ENCODE assay signal across 13 mouse cellular contexts in genomic region chr1:162625229-162625628, GRCm38 (mm10). TPM values are rescaled to one million over a fixed set of nuclear protein-coding genes. Genes with fewer than 3 reads are reported as not detected.
A peak's percentile ranks its signal among the peaks of the same experiment; 100 is the strongest.
DNase-seq lines count a peak whose midpoint lies in the region; ATAC-seq and TF ChIP-seq lines count a peak whose summit lies in the region.
"Had no signal": no experiment of that assay in that cellular context is flagged by ENCODE, and none has a peak within 500 bp of the region (broad histone marks: within the 10 kb centered on the region; RNA-seq: fewer than 3 reads in every experiment).

No protein-coding gene starts in this region.

- DNase-seq in hindbrain, embryonic 14.5 days (ENCODE audit: low spot score), result no peak
- no peak for DNase-seq in hindbrain, embryonic 11.5 days (ENCODE audit: low spot score)
- peak; percentile 37 for DNase-seq in MN1 (ENCODE audit: low spot score)
- peak; percentile 34 for DNase-seq in lung, postnatal 25 days (ENCODE audit: low spot score)
- DNase-seq in thymus, adult 2 months, result peak; percentile 29
- DNase-seq in embryo, embryonic 10.5 days (ENCODE audit: low spot score), result no peak
- DNase-seq in layer of hippocampus, adult 8-10 months (ENCODE audit: low spot score in 2 of 2), result no peak
- no peak for DNase-seq in urinary bladder, postnatal 25 days (ENCODE audit: low spot score)
- DNase-seq: cerebellum, adult 18-20 months had no signal

- no peaks in the 10 kb centered on the region for H3K27me3 ChIP-seq in hindbrain, embryonic 14.5 days (ENCODE audit: control insufficient read depth, insufficient read depth, low read length)
- H3K27me3 ChIP-seq in hindbrain, embryonic 11.5 days (ENCODE audit: control insufficient read depth, insufficient read depth, low read length), result no peaks in the 10 kb centered on the region
- no peaks in the 10 kb centered on the region for H3K27me3 ChIP-seq in thymus, adult 2 months (ENCODE audit: control insufficient read depth, insufficient read depth, low read length)
- H3K27me3 ChIP-seq: forebrain, embryonic 15.5 days; neural tube, embryonic 12.5 days had no signal

- no peak for TF ChIP-seq CTCF in thymus, adult 2 months (IDR thresholded peaks at IDR 0.05; ENCODE audit: borderline replicate concordance, control insufficient read depth, extremely low read depth, insufficient read depth, low read length, poor library complexity)

- WGBS in hindbrain, embryonic 14.5 days, result 49% methylated on average over 7 of the region's 7 CpGs
- WGBS in hindbrain, embryonic 11.5 days, result 74% methylated on average over 7 of the region's 7 CpGs
- WGBS in thymus, adult 2 months, result 4% methylated on average over 7 of the region's 7 CpGs

- no peaks in the 10 kb centered on the region for H3K9me3 ChIP-seq in hindbrain, embryonic 14.5 days (ENCODE audit: control insufficient read depth, low read length)
- no peaks in the 10 kb centered on the region for H3K9me3 ChIP-seq in hindbrain, embryonic 11.5 days (ENCODE audit: control insufficient read depth, low read length)
- H3K9me3 ChIP-seq: forebrain, embryonic 15.5 days; neural tube, embryonic 12.5 days had no signal

- no peak overlapping the region for H3K4me2 ChIP-seq in hindbrain, embryonic 14.5 days (replicated peaks)
- H3K4me2 ChIP-seq in hindbrain, embryonic 11.5 days (replicated peaks; ENCODE audit: low read depth, low read length), result no peak overlapping the region
- H3K4me2 ChIP-seq: forebrain, embryonic 15.5 days; neural tube, embryonic 12.5 days had no signal

- H3K4me1 ChIP-seq in hindbrain, embryonic 14.5 days (replicated peaks; ENCODE audit: control insufficient read depth, insufficient read depth, low read length), result peaks cover 10% of the 10 kb centered on the region; the same call in 1 of the 2 replicates
- no peaks in the 10 kb centered on the region for H3K4me1 ChIP-seq in hindbrain, embryonic 11.5 days (replicated peaks; ENCODE audit: control insufficient read depth, insufficient read depth, low read length)
- 0 out of 2 replicates have a peak, but pooled peaks cover 5% of the 10 kb centered on the region for H3K4me1 ChIP-seq in thymus, adult 2 months (replicated peaks; ENCODE audit: control insufficient read depth, insufficient read depth, low read length)

- TF ChIP-seq POLR2A in thymus, adult 2 months (IDR thresholded peaks at IDR 0.05; ENCODE audit: control insufficient read depth, extremely low read depth, insufficient read depth, low read length, poor library complexity), result no peak

- H3K36me3 ChIP-seq in hindbrain, embryonic 14.5 days (replicated peaks; ENCODE audit: control insufficient read depth, insufficient read depth), result no peaks in the 10 kb centered on the region
- no peaks in the 10 kb centered on the region for H3K36me3 ChIP-seq in hindbrain, embryonic 11.5 days (ENCODE audit: control insufficient read depth, insufficient read depth, low read length)
- no peaks in the 10 kb centered on the region for H3K36me3 ChIP-seq in thymus, adult 2 months (ENCODE audit: control insufficient read depth, insufficient read depth, low read length)
- H3K36me3 ChIP-seq: forebrain, embryonic 15.5 days; neural tube, embryonic 12.5 days had no signal

- no peak overlapping the region for H3K4me3 ChIP-seq in hindbrain, embryonic 14.5 days (replicated peaks; ENCODE audit: low read length)
- no peak overlapping the region for H3K4me3 ChIP-seq in hindbrain, embryonic 11.5 days (ENCODE audit: low read depth, low read length)
- no peak overlapping the region for H3K4me3 ChIP-seq in thymus, adult 2 months (ENCODE audit: control insufficient read depth, insufficient read depth, low read length)
- H3K4me3 ChIP-seq: forebrain, embryonic 15.5 days; neural tube, embryonic 12.5 days had no signal

- 0 out of 2 replicates have a peak, but pooled peaks have one; percentile 13 for ATAC-seq in hindbrain, embryonic 14.5 days (ENCODE audit: low FRiP score)
- no peak for ATAC-seq in hindbrain, embryonic 11.5 days (ENCODE audit: low FRiP score)
- ATAC-seq: forebrain, embryonic 15.5 days had no signal

- no peak overlapping the region for H3K27ac ChIP-seq in hindbrain, embryonic 14.5 days
- no peak overlapping the region for H3K27ac ChIP-seq in hindbrain, embryonic 11.5 days (ENCODE audit: low read depth, low read length)
- no peak overlapping the region for H3K27ac ChIP-seq in thymus, adult 2 months (ENCODE audit: control insufficient read depth, insufficient read depth, low read length)
- H3K27ac ChIP-seq: forebrain, embryonic 15.5 days; neural tube, embryonic 12.5 days had no signal

- H3K9ac ChIP-seq in hindbrain, embryonic 14.5 days, result no peak overlapping the region
- no peak overlapping the region for H3K9ac ChIP-seq in hindbrain, embryonic 11.5 days (ENCODE audit: low read depth, low read length)
- H3K9ac ChIP-seq: forebrain, embryonic 15.5 days; neural tube, embryonic 12.5 days had no signal

RNA-seq across cellular contexts. Expression of gene Myoc, which starts 13.7 kb away (rescaled TPM):
- polyA plus RNA-seq in hindbrain, embryonic 14.5 days (2014; fragmentation: Nextera tagmentation; extraction: Ambion mirVana), result 0.13 TPM in 1 of 2 replicates, not detected in the other
- polyA plus RNA-seq in hindbrain, embryonic 11.5 days (2014; fragmentation: Nextera tagmentation; extraction: Ambion mirVana), result not detected in 2 replicates
- polyA plus RNA-seq in thymus, adult 2 months (2012; rRNA removed), result 0.46 and 0.92 TPM in 2 replicates
- 1 to 10 TPM; 6.2 to 9.7 (median 7.1) TPM for total RNA-seq in layer of hippocampus, adult 8-10 months (2022)
- polyA plus RNA-seq: forebrain, embryonic 15.5 days; intestine, embryonic 14.5 days; limb, embryonic 11.5 days; neural tube, embryonic 12.5 days had no signal

RNA-seq across cellular contexts. Expression of gene Myocos, which starts 32.8 kb away (rescaled TPM):
- polyA plus RNA-seq in hindbrain, embryonic 14.5 days (2014; fragmentation: Nextera tagmentation; extraction: Ambion mirVana), result not detected in 2 replicates
- polyA plus RNA-seq in hindbrain, embryonic 11.5 days (2014; fragmentation: Nextera tagmentation; extraction: Ambion mirVana), result not detected in 2 replicates
- 0.19 TPM in 1 of 2 replicates, not detected in the other for polyA plus RNA-seq in thymus, adult 2 months (2012; rRNA removed)
- not detected for total RNA-seq in layer of hippocampus, adult 8-10 months (2022)
- polyA plus RNA-seq: forebrain, embryonic 15.5 days; intestine, embryonic 14.5 days; limb, embryonic 11.5 days; neural tube, embryonic 12.5 days had no signal

RNA-seq across cellular contexts. Expression of gene Vamp4, which starts 54.9 kb away (rescaled TPM):
- 70.6 and 80.0 TPM in 2 replicates for polyA plus RNA-seq in hindbrain, embryonic 14.5 days (2014; fragmentation: Nextera tagmentation; extraction: Ambion mirVana)
- polyA plus RNA-seq in hindbrain, embryonic 11.5 days (2014; fragmentation: Nextera tagmentation; extraction: Ambion mirVana), result 69.4 and 71.8 TPM in 2 replicates
- 20.7 and 21.4 TPM in 2 replicates for polyA plus RNA-seq in thymus, adult 2 months (2012; rRNA removed)
- 100 to 1,000 TPM in 2 of 4 experiments, 10 to 100 TPM in 2; 93.7 to 107 (median 101) TPM for total RNA-seq in layer of hippocampus, adult 8-10 months (2022)

Comparison
In these comparisons a context has a peak if more than half of its experiments do, and no peak if none do; other contexts are left out.
1. DNase-seq: peak in MN1 (single experiment), lung, postnatal 25 days (single experiment) and thymus, adult 2 months (single experiment); none in hindbrain, embryonic 14.5 days (single experiment), hindbrain, embryonic 11.5 days (single experiment), embryo, embryonic 10.5 days (single experiment), layer of hippocampus, adult 8-10 months (0 of 2) and urinary bladder, postnatal 25 days (single experiment).